Comparison of ENCODE assay signal across 28 mouse cellular contexts in the genomic region with DNA sequence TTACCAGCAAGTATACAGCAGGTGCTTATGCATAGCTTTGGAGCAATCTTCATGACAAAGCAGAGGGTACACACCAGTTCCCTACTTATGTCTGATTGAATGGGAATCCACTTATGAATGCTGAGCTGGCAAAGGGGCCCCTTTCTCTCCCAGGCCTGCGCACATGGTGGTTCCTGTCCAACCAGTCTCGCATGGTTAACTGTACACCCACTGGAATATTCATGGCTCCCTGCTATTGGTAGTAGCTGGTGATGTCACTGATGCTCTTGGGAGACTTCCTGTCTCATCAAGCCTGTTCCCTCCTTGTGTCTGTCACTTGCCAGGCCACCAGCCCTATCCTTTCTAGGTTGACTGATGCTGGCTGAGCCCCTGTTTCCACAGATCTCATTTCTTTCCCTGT. TPM values are rescaled to one million over a fixed set of nuclear protein-coding genes. Genes with fewer than 3 reads are reported as not detected.
DNase-seq lines count a peak whose midpoint lies in the region; ATAC-seq lines count a peak whose summit lies in the region.
"Had no signal": no experiment of that assay in that cellular context is flagged by ENCODE, and none has a peak within 500 bp of the region (broad histone marks: within the 10 kb centered on the region; RNA-seq: fewer than 3 reads in every experiment).

No protein-coding gene starts in this region.

- 76% methylated on average over 2 of the region's 2 CpGs for WGBS in midbrain, embryonic 11.5 days
- 71% methylated on average over 2 of the region's 2 CpGs for WGBS in midbrain, embryonic 16.5 days
- WGBS in forebrain, embryonic 16.5 days, result 55% methylated on average over 2 of the region's 2 CpGs

- no peak overlapping the region for H3K27ac ChIP-seq in midbrain, embryonic 11.5 days (ENCODE audit: low read depth, low read length)
- H3K27ac ChIP-seq in midbrain, embryonic 16.5 days (ENCODE audit: low read length), result no peak overlapping the region
- no peak overlapping the region for H3K27ac ChIP-seq in forebrain, embryonic 16.5 days (ENCODE audit: low read length)
- H3K27ac ChIP-seq: embryonic facial prominence, embryonic 12.5 days; hindbrain, postnatal 0 days; intestine, embryonic 15.5 days; liver, embryonic 14.5 days; midbrain, embryonic 12.5 days; neural tube, embryonic 15.5 days had no signal

- H3K9ac ChIP-seq in midbrain, embryonic 11.5 days (ENCODE audit: low read length), result no peak overlapping the region
- no peak overlapping the region for H3K9ac ChIP-seq in midbrain, embryonic 16.5 days (ENCODE audit: low read depth, low read length)
- no peak overlapping the region for H3K9ac ChIP-seq in forebrain, embryonic 16.5 days (replicated peaks; ENCODE audit: low read depth, low read length)
- H3K9ac ChIP-seq: embryonic facial prominence, embryonic 12.5 days; intestine, embryonic 15.5 days; liver, embryonic 14.5 days; lung, embryonic 14.5 days; midbrain, embryonic 12.5 days; neural tube, embryonic 15.5 days had no signal

- H3K4me1 ChIP-seq in midbrain, embryonic 11.5 days (ENCODE audit: control insufficient read depth, insufficient read depth, low read length), result peaks cover 11% of the 10 kb centered on the region
- peaks cover 9% of the 10 kb centered on the region for H3K4me1 ChIP-seq in midbrain, embryonic 16.5 days (ENCODE audit: control insufficient read depth, insufficient read depth, low read length)
- peaks cover 18% of the 10 kb centered on the region for H3K4me1 ChIP-seq in forebrain, embryonic 16.5 days (replicated peaks; ENCODE audit: control insufficient read depth, insufficient read depth, low read length)
- H3K4me1 ChIP-seq: intestine, embryonic 15.5 days had no signal

- ATAC-seq in frontal cortex, adult (ENCODE audit: low TSS enrichment), result peak; percentile 41; the same call in 1 of the 2 replicates
- ATAC-seq in midbrain, embryonic 11.5 days (ENCODE audit: low FRiP score), result no peak
- ATAC-seq in midbrain, embryonic 16.5 days, result no peak
- ATAC-seq in forebrain, embryonic 16.5 days, result 0 out of 2 replicates have a peak, but pooled peaks have one; percentile 8
- no peak for ATAC-seq in granulocyte monocyte progenitor cell, adult 5-6 weeks (replicated peaks; ENCODE audit: poor library complexity, severe bottlenecking)
- ATAC-seq: activated CD4-positive, CD25-positive, alpha-beta regulatory T cell, adult 4 months; intestine, embryonic 15.5 days had no signal

- no peak for DNase-seq in frontal cortex, postnatal 36 days (ENCODE audit: low spot score in 2 of 2)
- peak; percentile 75 for DNase-seq in midbrain, embryonic 11.5 days (ENCODE audit: low spot score, missing footprints)
- DNase-seq in testis, postnatal 14 days (ENCODE audit: low spot score), result no peak
- DNase-seq: adrenal gland, adult 2 months; adrenal gland, postnatal 36 days; B cell, adult 2 months; cerebellum, adult 8-10 months; cerebellum, postnatal 36 days; gastrocnemius, postnatal 36 days; kidney, adult 2 months; kidney, postnatal 36 days; layer of hippocampus, postnatal 36 days; liver; lung, embryonic 14.5 days; spleen, adult 18-20 months; thymus, adult 18-20 months; thymus, postnatal 25 days had no signal

- H3K4me2 ChIP-seq in midbrain, embryonic 11.5 days, result no peak overlapping the region
- H3K4me2 ChIP-seq in midbrain, embryonic 16.5 days (ENCODE audit: low read length), result no peak overlapping the region
- H3K4me2 ChIP-seq in forebrain, embryonic 16.5 days (ENCODE audit: low read length), result no peak overlapping the region
- H3K4me2 ChIP-seq: embryonic facial prominence, embryonic 12.5 days; intestine, embryonic 15.5 days; lung, embryonic 14.5 days; midbrain, embryonic 12.5 days; neural tube, embryonic 15.5 days had no signal

- no peaks in the 10 kb centered on the region for H3K36me3 ChIP-seq in midbrain, embryonic 11.5 days (ENCODE audit: control insufficient read depth, insufficient read depth, low read length)
- peaks cover 10% of the 10 kb centered on the region for H3K36me3 ChIP-seq in midbrain, embryonic 16.5 days (ENCODE audit: control insufficient read depth, insufficient read depth, low read length)
- 0 out of 2 replicates have a peak, but pooled peaks cover 2% of the 10 kb centered on the region for H3K36me3 ChIP-seq in forebrain, embryonic 16.5 days (ENCODE audit: control insufficient read depth, insufficient read depth)

- no peaks in the 10 kb centered on the region for H3K9me3 ChIP-seq in midbrain, embryonic 11.5 days (ENCODE audit: control insufficient read depth, low read length)
- H3K9me3 ChIP-seq in midbrain, embryonic 16.5 days (replicated peaks; ENCODE audit: control insufficient read depth, low read length, poor library complexity, severe bottlenecking), result no peaks in the 10 kb centered on the region
- no peaks in the 10 kb centered on the region for H3K9me3 ChIP-seq in forebrain, embryonic 16.5 days (ENCODE audit: control insufficient read depth, low read length)
- H3K9me3 ChIP-seq: embryonic facial prominence, embryonic 12.5 days; intestine, embryonic 15.5 days; midbrain, embryonic 12.5 days; neural tube, embryonic 15.5 days had no signal

- H3K4me3 ChIP-seq in midbrain, embryonic 11.5 days (ENCODE audit: low read depth, low read length), result no peak overlapping the region
- no peak overlapping the region for H3K4me3 ChIP-seq in midbrain, embryonic 16.5 days (ENCODE audit: low read depth, low read length)
- H3K4me3 ChIP-seq in forebrain, embryonic 16.5 days (replicated peaks; ENCODE audit: low read length), result no peak overlapping the region
- H3K4me3 ChIP-seq: embryonic facial prominence, embryonic 12.5 days; intestine, embryonic 15.5 days; midbrain, embryonic 12.5 days; neural tube, embryonic 15.5 days had no signal

- H3K27me3 ChIP-seq in midbrain, embryonic 11.5 days (ENCODE audit: control insufficient read depth, insufficient read depth, low read length), result no peaks in the 10 kb centered on the region
- no peaks in the 10 kb centered on the region for H3K27me3 ChIP-seq in midbrain, embryonic 16.5 days (ENCODE audit: control insufficient read depth, insufficient read depth, low read depth, low read length)
- no peaks in the 10 kb centered on the region for H3K27me3 ChIP-seq in forebrain, embryonic 16.5 days (replicated peaks; ENCODE audit: control insufficient read depth, insufficient read depth, low read length)
- H3K27me3 ChIP-seq: embryonic facial prominence, embryonic 12.5 days; intestine, embryonic 15.5 days; midbrain, embryonic 12.5 days; neural tube, embryonic 15.5 days had no signal

RNA-seq across cellular contexts. Expression of a gene that starts 14.3 kb away (rescaled TPM):
- polyA plus RNA-seq in midbrain, embryonic 11.5 days (2014; fragmentation: Nextera tagmentation; extraction: Ambion mirVana), result 16.0 and 17.9 TPM in 2 replicates
- polyA plus RNA-seq in midbrain, embryonic 16.5 days (2015; fragmentation: Nextera tagmentation; extraction: Ambion mirVana), result 41.3 and 45.9 TPM in 2 replicates
- 30.2 and 34.8 TPM in 2 replicates for polyA plus RNA-seq in forebrain, embryonic 16.5 days (2015; fragmentation: Nextera tagmentation; extraction: Ambion mirVana)
- 77.4 and 88.0 TPM in 2 replicates for total RNA-seq in granulocyte monocyte progenitor cell, adult 5-6 weeks (2014; fragmentation: Nextera tagmentation)
- total RNA-seq in granulocyte monocyte progenitor cell, adult 5-6 weeks (2017), result 63.8 and 83.6 TPM in 2 replicates

Comparison
In these comparisons a context has a peak if more than half of its experiments do, and no peak if none do; other contexts are left out.
1. ATAC-seq: peak in frontal cortex, adult (single experiment) and forebrain, embryonic 16.5 days (single experiment); none in midbrain, embryonic 11.5 days (single experiment), midbrain, embryonic 16.5 days (single experiment) and granulocyte monocyte progenitor cell, adult 5-6 weeks (single experiment).